Mouse (Mus musculus) cortical plate, adult 2 months (tissue): ENCODE results near the gene Slc1a1.

Experiments used
- CTCF ChIP-seq: fragments of 200-500 bp; IDR thresholded peaks from 2 replicates; pipeline ENCODE4 v1.5.1; 2011; ENCODE audit warnings: mild to moderate bottlenecking, control low read depth, low read length; ENCODE audit not compliant: insufficient read depth; ENCODE audit errors: extremely low read depth
- POLR2A ChIP-seq: fragments of 200-500 bp; IDR thresholded peaks from 2 replicates; pipeline ENCODE4 v1.6.1; 2011; ENCODE audit warnings: mild to moderate bottlenecking, low read length, control low read depth; ENCODE audit not compliant: insufficient read depth; ENCODE audit errors: extremely low read depth

GRCm38 (mm10) chr19:28902806-28903205 is 68.0 kb downstream of the Slc1a1 start:
- TF ChIP-seq CTCF: no peak
- TF ChIP-seq POLR2A: no peak
